Mouse (Mus musculus) midbrain, postnatal 0 days (tissue): ENCODE data around the gene Zkscan17. TPM values are rescaled to one million over a fixed set of nuclear protein-coding genes. Genes with fewer than 3 reads are reported as not detected.

Experiments
- ATAC-seq: fragments of 200-750 bp; cut with Nextera tagmentation; 2 replicates; pipeline ENCODE4 v1.8.0; 2017; ENCODE audit warnings: moderate number of reproducible peaks, mild to moderate bottlenecking, moderate TSS enrichment, moderate library complexity; ENCODE audit not compliant: low FRiP score
- DNase-seq: peaks from one replicate; pipeline ENCODE4 v3.0.0-alpha.2; 2015; ENCODE audit warnings: low spot score
- H3K27ac ChIP-seq: fragments of 300-500 bp; sonication (generic); 2 replicates; pipeline ENCODE4 v1.5.1; 2014; ENCODE audit warnings: low read depth, mild to moderate bottlenecking, low read length, mixed read lengths
- H3K27me3 ChIP-seq: fragments of 300-500 bp; sonication (generic); 2 replicates; pipeline ENCODE4 v1.6.1; 2014; ENCODE audit warnings: low read length, control low read depth, mixed read lengths; ENCODE audit not compliant: insufficient read depth
- H3K36me3 ChIP-seq: fragments of 300-500 bp; sonication (generic); 2 replicates; pipeline ENCODE4 v1.6.1; 2014; ENCODE audit warnings: low read length, control low read depth, mixed read lengths; ENCODE audit not compliant: insufficient read depth
- H3K4me1 ChIP-seq: fragments of 300-500 bp; sonication (generic); 2 replicates; pipeline ENCODE4 v1.6.1; 2014; ENCODE audit warnings: mild to moderate bottlenecking, control low read depth, antibody characterized with exemption, low read length, mixed read lengths; ENCODE audit not compliant: insufficient read depth
- H3K4me2 ChIP-seq: fragments of 300-500 bp; sonication (generic); 2 replicates; pipeline ENCODE4 v1.6.1; 2014; ENCODE audit warnings: low read depth, mild to moderate bottlenecking, low read length, mixed read lengths; ENCODE audit not compliant: poor library complexity, severe bottlenecking
- H3K4me3 ChIP-seq: fragments of 300-500 bp; sonication (generic); 2 replicates; pipeline ENCODE4 v1.5.1; 2014; ENCODE audit warnings: low read depth, mild to moderate bottlenecking, low read length, moderate library complexity
- H3K9ac ChIP-seq: fragments of 300-500 bp; sonication (generic); replicated peaks from 2 replicates; pipeline ENCODE4 v1.6.1; 2014; ENCODE audit warnings: mild to moderate bottlenecking, low read length, moderate library complexity, mixed read lengths; ENCODE audit not compliant: poor library complexity, severe bottlenecking
- H3K9me3 ChIP-seq: fragments of 300-500 bp; sonication (generic); 2 replicates; pipeline ENCODE4 v1.6.1; 2016; ENCODE audit warnings: low read length, control low read depth
- CTCF ChIP-seq: IDR thresholded peaks from 2 replicates; pipeline ENCODE4 v1.5.1; 2016; ENCODE audit warnings: antibody characterized with exemption, mild to moderate bottlenecking
- WGBS: fragments of 180-500 bp; shearing (Covaris S2); extraction: QIAGEN DNeasy Blood & Tissue Kit; methylation state at CpG from one replicate; pipeline ENCODE4 v1.1.7; 2014; 5-methylcytosine and 5-hydroxymethylcytosine counted together
- polyA plus RNA-seq: library from polyadenylated mRNA; unstranded; fragments of >200 nt; fragmentation: Nextera tagmentation; extraction: Ambion mirVana; gene quantifications from 2 replicates; pipeline ENCODE4 v1.2.1, GENCODE M21; 2015
- total RNA-seq: library from RNA; depleted of rRNA; stranded (reverse); fragments of >200 nt; gene quantifications from 2 replicates; pipeline ENCODE4 v1.2.3, GENCODE M21; 2014

Gene Zkscan17
- total and polyA plus RNA-seq, 2 experiments from 2014 or later, result 14.7 to 20.2 TPM

DNA sequence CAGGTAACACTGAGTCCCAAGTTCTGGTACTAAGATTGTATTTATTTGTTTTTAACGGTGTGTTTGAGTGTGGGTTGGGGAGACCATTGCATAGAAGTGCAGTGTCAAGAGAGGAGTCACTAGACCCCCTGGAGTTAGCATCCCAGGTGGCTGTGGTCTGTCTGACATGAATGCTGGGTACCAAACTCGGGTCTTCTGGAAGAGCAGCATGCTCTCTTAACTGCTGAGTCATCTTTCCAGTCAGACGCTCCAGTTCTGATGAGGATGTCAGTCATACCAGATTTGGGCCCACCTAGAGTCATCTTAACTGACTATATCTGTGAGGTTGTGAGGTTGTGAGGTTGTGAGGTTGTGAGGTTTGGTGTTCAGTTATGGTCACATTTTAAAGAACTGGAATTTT, 34.4 kb upstream of the Zkscan17 start:
- H3K27me3 ChIP-seq, result no peaks in the 10 kb centered on the region
- H3K9ac ChIP-seq, result no peak overlapping the region
- no peak overlapping the region for H3K27ac ChIP-seq
- DNase-seq (no peak), ATAC-seq (no peak)
- no peaks in the 10 kb centered on the region for H3K4me1 ChIP-seq
- no peak overlapping the region for H3K4me3 ChIP-seq
- no peaks in the 10 kb centered on the region for H3K36me3 ChIP-seq
- no peak overlapping the region for H3K4me2 ChIP-seq
- H3K9me3 ChIP-seq, result no peaks in the 10 kb centered on the region
- WGBS, result 71% methylated on average over 3 of the region's 3 CpGs
- TF ChIP-seq CTCF, result no peak

DNA sequence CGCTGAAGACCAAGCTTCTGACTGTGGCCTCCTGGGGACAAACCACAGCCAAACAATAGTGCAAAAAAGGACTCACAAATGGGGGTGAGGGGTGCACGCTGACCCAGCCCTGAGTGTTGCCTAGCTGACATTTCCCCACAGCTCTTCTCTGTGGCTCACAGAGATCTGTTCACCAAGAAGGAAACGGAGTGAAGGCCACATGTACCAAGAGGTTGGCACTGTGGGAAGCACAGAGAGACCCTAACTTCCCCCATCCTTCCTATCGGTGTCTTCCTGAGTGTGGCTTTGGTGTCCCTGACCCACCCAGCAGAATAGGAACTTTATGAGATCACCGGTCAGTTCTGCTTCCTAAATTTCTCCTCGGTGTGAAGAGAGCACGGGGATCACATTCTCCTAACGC, 28.0 kb upstream of the Zkscan17 start:
- Histone ChIP-seq H3K4me3 (no peak overlapping the region), H3K9me3 (no peaks in the 10 kb centered on the region), H3K4me2 (no peak overlapping the region), H3K36me3 (no peaks in the 10 kb centered on the region), H3K9ac (no peak overlapping the region), H3K27me3 (no peaks in the 10 kb centered on the region), H3K4me1 (no peaks in the 10 kb centered on the region), H3K27ac (no peak overlapping the region)
- whole genome bisulfite sequencing, result 78% methylated on average over 8 of the region's 8 CpGs
- no peak for ATAC-seq
- TF ChIP-seq CTCF, result no peak
- no peak for DNase-seq

DNA sequence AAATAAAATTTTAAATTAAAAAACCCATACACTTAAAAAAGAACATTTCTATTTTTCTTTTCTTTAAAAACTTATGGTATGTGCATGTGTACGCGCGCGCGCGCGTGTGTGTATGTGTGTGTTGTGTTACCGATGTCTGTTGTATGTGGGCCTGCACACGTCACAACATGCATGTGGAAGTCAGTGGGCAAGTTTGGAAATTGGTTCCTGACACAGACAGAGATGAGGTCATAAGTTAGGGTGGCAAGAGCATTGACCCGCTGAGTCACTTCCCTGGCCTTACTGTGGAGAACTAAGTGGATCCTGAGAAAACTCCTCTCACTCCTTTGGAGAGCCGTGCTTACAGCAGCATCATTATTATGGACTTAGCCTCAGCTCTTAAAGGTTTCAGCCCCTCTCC, 27.6 kb upstream of the Zkscan17 start:
- H3K9ac ChIP-seq, result no peak overlapping the region
- no peak overlapping the region for H3K4me2 ChIP-seq
- 93% methylated on average over 11 of the region's 11 CpGs for WGBS
- TF ChIP-seq CTCF, result no peak
- no peak overlapping the region for H3K27ac ChIP-seq
- H3K4me3 ChIP-seq, result no peak overlapping the region
- no peaks in the 10 kb centered on the region for H3K36me3 ChIP-seq
- ATAC-seq (no peak), DNase-seq (no peak)
- no peaks in the 10 kb centered on the region for H3K27me3 ChIP-seq
- no peaks in the 10 kb centered on the region for H3K9me3 ChIP-seq
- H3K4me1 ChIP-seq, result no peaks in the 10 kb centered on the region

DNA sequence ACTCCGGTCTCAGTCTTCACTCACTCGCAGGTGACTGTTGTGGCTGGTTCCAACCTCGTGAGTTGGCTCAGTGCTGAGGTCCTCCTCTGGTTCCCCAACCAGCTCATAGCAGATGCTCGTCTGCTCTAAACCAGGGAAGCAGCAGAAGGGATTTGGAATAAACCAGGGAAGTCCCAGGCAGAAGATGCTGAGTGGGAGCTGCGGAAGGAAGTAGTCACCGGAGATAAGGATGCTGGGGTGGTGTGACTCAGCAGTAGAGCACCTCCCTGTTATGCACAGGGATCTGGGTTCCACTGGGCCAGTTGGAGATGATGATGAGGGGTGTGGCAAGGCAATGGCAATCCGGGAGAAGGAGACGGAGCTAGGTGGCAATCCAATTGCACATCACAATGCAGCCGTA, 17.5 kb upstream of the Zkscan17 start:
- H3K27me3 ChIP-seq, result no peaks in the 10 kb centered on the region
- H3K9ac ChIP-seq, result no peak overlapping the region
- H3K9me3 ChIP-seq, result no peaks in the 10 kb centered on the region
- DNase-seq, result no peak
- H3K36me3 ChIP-seq, result no peaks in the 10 kb centered on the region
- ATAC-seq, result no peak
- no peak overlapping the region for H3K27ac ChIP-seq
- no peak overlapping the region for H3K4me2 ChIP-seq
- 87% methylated on average over 9 of the region's 9 CpGs for WGBS
- no peak for TF ChIP-seq CTCF
- no peaks in the 10 kb centered on the region for H3K4me1 ChIP-seq
- H3K4me3 ChIP-seq, result no peak overlapping the region

DNA sequence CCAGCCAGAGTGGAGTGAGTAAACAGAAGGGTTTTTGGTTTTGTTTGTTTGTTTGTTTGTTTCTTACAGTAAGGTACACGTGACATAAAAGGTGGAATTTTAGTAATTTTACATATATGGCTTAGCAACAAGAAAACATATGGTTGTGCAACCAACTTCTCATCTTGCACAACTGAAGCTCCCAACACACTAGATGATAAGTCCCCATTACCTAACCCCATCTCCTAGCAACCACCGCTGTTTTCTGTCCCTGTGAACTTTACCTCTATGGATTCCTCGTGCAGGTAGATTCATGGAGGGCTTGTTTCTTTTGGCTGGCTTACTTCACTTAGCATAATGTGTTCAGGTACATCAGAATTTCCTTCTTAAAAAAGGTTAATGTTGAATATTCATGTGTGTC, 16.8 kb upstream of the Zkscan17 start:
- Histone ChIP-seq H3K4me1 (no peaks in the 10 kb centered on the region), H3K36me3 (no peaks in the 10 kb centered on the region), H3K27ac (no peak overlapping the region), H3K4me3 (no peak overlapping the region), H3K9me3 (no peaks in the 10 kb centered on the region), H3K4me2 (no peak overlapping the region), H3K9ac (no peak overlapping the region), H3K27me3 (no peaks in the 10 kb centered on the region)
- WGBS, result 80% methylated on average over 3 of the region's 3 CpGs
- DNase-seq, result no peak
- TF ChIP-seq CTCF, result no peak
- ATAC-seq, result no peak

DNA sequence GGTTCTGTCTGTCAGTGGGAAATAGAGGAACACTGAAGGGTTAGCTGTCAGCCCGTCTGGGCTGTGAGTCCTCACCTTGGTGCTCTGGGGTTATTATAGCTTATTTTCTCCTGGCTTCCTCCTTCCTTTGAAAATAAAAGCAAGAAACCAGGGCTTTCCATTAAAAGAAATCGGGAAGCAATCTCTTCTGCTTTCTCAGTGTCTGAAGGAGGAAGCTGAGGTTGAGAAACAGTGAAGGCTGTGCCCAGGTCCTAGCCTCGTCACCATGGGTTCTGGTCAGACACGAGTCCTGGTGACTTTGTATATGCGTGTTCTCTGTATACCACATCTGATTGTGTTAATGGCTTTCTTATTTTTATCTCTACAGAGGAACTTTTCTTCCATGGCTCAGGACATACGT, 15.9 kb upstream of the Zkscan17 start:
- Histone ChIP-seq H3K27ac (no peak overlapping the region), H3K27me3 (no peaks in the 10 kb centered on the region), H3K4me1 (no peaks in the 10 kb centered on the region; the same call in 1 of the 2 replicates), H3K9me3 (no peaks in the 10 kb centered on the region), H3K4me2 (no peak overlapping the region), H3K4me3 (no peak overlapping the region), H3K36me3 (no peaks in the 10 kb centered on the region), H3K9ac (no peak overlapping the region)
- DNase-seq, result no peak
- TF ChIP-seq CTCF, result no peak
- WGBS, result 80% methylated on average over 6 of the region's 6 CpGs
- no peak for ATAC-seq
